Mouse (Mus musculus): Measurements from ENCODE around the gene Zfp992.
"Not testable (repeated sequence)": the region's sequence is repeated elsewhere in the genome, so short reads cannot be mapped to it uniquely, and the experiment has no call there.

DNA sequence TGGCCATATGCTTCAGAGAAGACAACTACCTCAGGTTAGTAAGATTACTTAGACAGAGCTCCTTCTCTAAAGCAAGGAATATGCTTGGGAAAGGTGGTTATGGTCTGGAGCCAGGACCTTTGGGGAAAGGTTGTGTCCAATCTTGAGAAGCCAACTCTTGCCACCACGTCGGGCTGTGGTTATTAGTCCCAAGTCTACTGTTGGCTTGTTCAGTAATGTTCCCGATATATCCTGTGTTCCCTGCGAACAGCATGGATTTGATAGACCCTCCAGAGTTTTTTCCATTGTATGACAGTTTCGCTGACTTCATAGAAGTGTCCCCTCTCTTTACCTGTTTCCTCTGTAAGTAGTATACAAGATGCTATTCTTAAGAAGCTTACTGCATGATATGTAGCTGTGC is 888 bp downstream of the Zfp992 start:
- TF ChIP-seq REST (IDR thresholded peaks at IDR 0.05; ENCODE audit: insufficient read depth, insufficient read length); POLR2A (IDR thresholded peaks at IDR 0.05; ENCODE audit: insufficient read length, low read depth); TCF3 (IDR thresholded peaks at IDR 0.05; ENCODE audit: insufficient read length, low read depth); MYOD1 (IDR thresholded peaks at IDR 0.05; ENCODE audit: control insufficient read depth in 1 of 3, insufficient read length in 2 of 3, low read depth in 2 of 3); E2F4 (IDR thresholded peaks at IDR 0.05; ENCODE audit: insufficient read depth); USF1 (IDR thresholded peaks at IDR 0.05; ENCODE audit: low read depth); MYOG (IDR thresholded peaks at IDR 0.05; ENCODE audit: control insufficient read depth in 1 of 3, insufficient read depth in 1 of 3, insufficient read length in 2 of 3, low read depth in 2 of 3); POLR2AphosphoS2 (IDR thresholded peaks at IDR 0.05; ENCODE audit: insufficient read length, low read depth); MAX (IDR thresholded peaks at IDR 0.05; ENCODE audit: low read depth); SRF (IDR thresholded peaks at IDR 0.05; ENCODE audit: control insufficient read depth, insufficient read length, low read depth); CEBPB (IDR thresholded peaks at IDR 0.05; ENCODE audit: insufficient read depth, poor library complexity, severe bottlenecking): not testable (repeated sequence)

Data from myocyte (in vitro differentiated cells).